Mouse (Mus musculus): ENCODE data around the gene Gm49366.

GRCm38 (mm10) chr12:84000418-84000817 lies 38.3 kb upstream of the Gm49366 start:
- TF ChIP-seq HCFC1 (IDR thresholded peaks at IDR 0.05; ENCODE audit: low read depth, low read length): no peak
- no peak for TF ChIP-seq SIN3A (IDR thresholded peaks at IDR 0.05; ENCODE audit: low read length)
- TF ChIP-seq EP300 (IDR thresholded peaks at IDR 0.05; ENCODE audit: low read length): no peak
- TF ChIP-seq POLR2A (IDR thresholded peaks at IDR 0.05; ENCODE audit: low read depth, low read length): no peak
- no peak for TF ChIP-seq RCOR1 (conservative IDR thresholded peaks at IDR 0.05; ENCODE audit: low read depth, low read length)
- TF ChIP-seq USF1 (IDR thresholded peaks at IDR 0.05; ENCODE audit: low read depth, low read length): no peak
- TF ChIP-seq MAFK (IDR thresholded peaks at IDR 0.05; ENCODE audit: insufficient replicate concordance, low read length): no peak
- TF ChIP-seq TCF12 (IDR thresholded peaks at IDR 0.05; ENCODE audit: low read depth, low read length): no peak
- no peak for TF ChIP-seq ZC3H11A (IDR thresholded peaks at IDR 0.05; ENCODE audit: low read depth, low read length)
- no peak for TF ChIP-seq MAX (IDR thresholded peaks at IDR 0.05; ENCODE audit: low read length)
- no peak for TF ChIP-seq E2F4 (IDR thresholded peaks at IDR 0.05; ENCODE audit: insufficient replicate concordance, low read depth, low read length)
- TF ChIP-seq MEF2A (IDR thresholded peaks at IDR 0.05; ENCODE audit: borderline replicate concordance, low read depth, low read length): no peak

Measured in CH12.LX (cell line).